14 mouse cellular contexts compared by ENCODE assay signal in the genomic region with DNA sequence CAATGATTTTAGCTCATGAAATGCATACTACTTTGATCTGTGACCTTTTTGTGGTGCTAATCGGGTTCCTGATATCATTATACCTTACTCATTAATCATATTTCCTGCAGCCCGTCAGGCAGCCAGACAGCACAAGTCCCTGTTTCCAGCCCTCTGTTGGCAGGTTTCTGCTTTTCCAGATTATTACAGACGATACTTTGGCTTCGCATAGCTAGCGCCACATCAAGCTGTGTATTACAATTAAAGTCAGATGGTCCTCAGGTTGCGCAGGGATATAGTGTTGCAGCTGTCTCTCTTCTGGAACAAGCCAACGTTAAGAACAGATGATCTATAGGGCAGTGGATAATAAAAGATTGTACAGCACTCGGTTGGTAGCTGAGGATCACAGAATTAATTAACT.
DNase-seq lines count a peak whose midpoint lies in the region; ATAC-seq lines count a peak whose summit lies in the region.
"Had no signal": no experiment of that assay in that cellular context is flagged by ENCODE, and none has a peak within 500 bp of the region (broad histone marks: within the 10 kb centered on the region; RNA-seq: fewer than 3 reads in every experiment).

No protein-coding gene starts in this region.

- no peak overlapping the region for H3K27ac ChIP-seq in forebrain, embryonic 14.5 days (ENCODE audit: low read depth, low read length)
- H3K27ac ChIP-seq in forebrain, embryonic 16.5 days (ENCODE audit: low read length), result no peak overlapping the region
- no peak overlapping the region for H3K27ac ChIP-seq in hindbrain, embryonic 16.5 days (ENCODE audit: low read depth, low read length)
- no peak overlapping the region for H3K27ac ChIP-seq in neural tube, embryonic 15.5 days (replicated peaks)
- H3K27ac ChIP-seq: forebrain, embryonic 10.5 days; liver, embryonic 13.5 days had no signal

- H3K4me2 ChIP-seq in forebrain, embryonic 14.5 days (ENCODE audit: low read length), result no peak overlapping the region
- H3K4me2 ChIP-seq in forebrain, embryonic 16.5 days (ENCODE audit: low read length), result no peak overlapping the region
- H3K4me2 ChIP-seq in hindbrain, embryonic 16.5 days (ENCODE audit: low read length), result no peak overlapping the region
- H3K4me2 ChIP-seq in neural tube, embryonic 15.5 days, result no peak overlapping the region
- H3K4me2 ChIP-seq: liver, embryonic 13.5 days had no signal

- no peak for ATAC-seq in forebrain, embryonic 14.5 days
- no peak for ATAC-seq in forebrain, embryonic 16.5 days
- peak; percentile 68 for ATAC-seq in hindbrain, embryonic 16.5 days
- peak; percentile 41; the same call in 1 of the 2 replicates for ATAC-seq in neural tube, embryonic 15.5 days (ENCODE audit: low FRiP score)
- ATAC-seq: Patski had no signal

- no peak overlapping the region for H3K4me3 ChIP-seq in forebrain, embryonic 14.5 days (ENCODE audit: low read depth, low read length)
- H3K4me3 ChIP-seq in forebrain, embryonic 16.5 days (replicated peaks; ENCODE audit: low read length), result no peak overlapping the region
- H3K4me3 ChIP-seq in hindbrain, embryonic 16.5 days (ENCODE audit: low read length), result no peak overlapping the region
- no peak overlapping the region for H3K4me3 ChIP-seq in neural tube, embryonic 15.5 days (replicated peaks)
- H3K4me3 ChIP-seq: forebrain, embryonic 10.5 days; liver, embryonic 13.5 days had no signal

- H3K27me3 ChIP-seq in forebrain, embryonic 14.5 days (replicated peaks; ENCODE audit: control insufficient read depth, insufficient read depth, low read length), result no peaks in the 10 kb centered on the region
- no peaks in the 10 kb centered on the region for H3K27me3 ChIP-seq in forebrain, embryonic 16.5 days (replicated peaks; ENCODE audit: control insufficient read depth, insufficient read depth, low read length)
- no peaks in the 10 kb centered on the region for H3K27me3 ChIP-seq in hindbrain, embryonic 16.5 days (replicated peaks; ENCODE audit: control insufficient read depth, insufficient read depth, low read length)
- no peaks in the 10 kb centered on the region for H3K27me3 ChIP-seq in neural tube, embryonic 15.5 days (replicated peaks)
- H3K27me3 ChIP-seq: liver, embryonic 13.5 days; Patski had no signal

- no peaks in the 10 kb centered on the region for H3K4me1 ChIP-seq in forebrain, embryonic 14.5 days (ENCODE audit: control insufficient read depth, insufficient read depth, low read length)
- H3K4me1 ChIP-seq in forebrain, embryonic 16.5 days (replicated peaks; ENCODE audit: control insufficient read depth, insufficient read depth, low read length), result no peaks in the 10 kb centered on the region
- H3K4me1 ChIP-seq in hindbrain, embryonic 16.5 days (ENCODE audit: control insufficient read depth, insufficient read depth, low read depth, low read length), result peaks cover 3% of the 10 kb centered on the region; the same call in 1 of the 2 replicates
- 0 out of 2 replicates have a peak, but pooled peaks cover 3% of the 10 kb centered on the region for H3K4me1 ChIP-seq in neural tube, embryonic 15.5 days
- H3K4me1 ChIP-seq: liver, embryonic 13.5 days had no signal

- H3K9me3 ChIP-seq in forebrain, embryonic 14.5 days (replicated peaks; ENCODE audit: control insufficient read depth, low read length), result no peaks in the 10 kb centered on the region
- no peaks in the 10 kb centered on the region for H3K9me3 ChIP-seq in forebrain, embryonic 16.5 days (ENCODE audit: control insufficient read depth, low read length)
- H3K9me3 ChIP-seq in hindbrain, embryonic 16.5 days (ENCODE audit: control insufficient read depth, low read length), result no peaks in the 10 kb centered on the region
- no peaks in the 10 kb centered on the region for H3K9me3 ChIP-seq in neural tube, embryonic 15.5 days (replicated peaks)
- H3K9me3 ChIP-seq: forebrain, embryonic 10.5 days; liver, embryonic 13.5 days had no signal

- 60% methylated on average over 8 of the region's 8 CpGs for WGBS in forebrain, embryonic 14.5 days
- 53% methylated on average over 8 of the region's 8 CpGs for WGBS in forebrain, embryonic 16.5 days
- 34% methylated on average over 8 of the region's 8 CpGs for WGBS in hindbrain, embryonic 16.5 days
- 28% methylated on average over 8 of the region's 8 CpGs for WGBS in neural tube, embryonic 15.5 days

- H3K9ac ChIP-seq in forebrain, embryonic 14.5 days (ENCODE audit: low read length), result no peak overlapping the region
- no peak overlapping the region for H3K9ac ChIP-seq in forebrain, embryonic 16.5 days (replicated peaks; ENCODE audit: low read depth, low read length)
- no peak overlapping the region for H3K9ac ChIP-seq in hindbrain, embryonic 16.5 days (ENCODE audit: low read depth, low read length)
- no peak overlapping the region for H3K9ac ChIP-seq in neural tube, embryonic 15.5 days (replicated peaks)
- H3K9ac ChIP-seq: liver, embryonic 13.5 days had no signal

- peak; percentile 40 for DNase-seq in forebrain, embryonic 14.5 days (ENCODE audit: low spot score)
- peak; percentile 13 for DNase-seq in retina, embryonic 14.5 days (ENCODE audit: low spot score)
- no peak for DNase-seq in retina, postnatal 1 day
- DNase-seq in heart, adult 18-20 months, result no peak
- no peak for DNase-seq in kidney, postnatal 10 days
- DNase-seq: cerebellum, adult 11-12 months; layer of hippocampus, adult 9-11 months; liver, embryonic 13.5 days; right cerebral cortex, postnatal 4 days had no signal

- H3K36me3 ChIP-seq in forebrain, embryonic 14.5 days (ENCODE audit: control insufficient read depth, insufficient read depth, low read length), result no peaks in the 10 kb centered on the region
- H3K36me3 ChIP-seq in forebrain, embryonic 16.5 days (ENCODE audit: control insufficient read depth, insufficient read depth), result no peaks in the 10 kb centered on the region
- no peaks in the 10 kb centered on the region for H3K36me3 ChIP-seq in hindbrain, embryonic 16.5 days (ENCODE audit: control insufficient read depth, insufficient read depth, low read length)
- H3K36me3 ChIP-seq in neural tube, embryonic 15.5 days, result no peaks in the 10 kb centered on the region
- H3K36me3 ChIP-seq: forebrain, embryonic 10.5 days; liver, embryonic 13.5 days had no signal

Comparison
In these comparisons a context has a peak if more than half of its experiments do, and no peak if none do; other contexts are left out.
1. DNase-seq: peak in forebrain, embryonic 14.5 days (single experiment) and retina, embryonic 14.5 days (single experiment); none in retina, postnatal 1 day (single experiment), heart, adult 18-20 months (0 of 2) and kidney, postnatal 10 days (single experiment).
2. ATAC-seq: peak in hindbrain, embryonic 16.5 days (single experiment) and neural tube, embryonic 15.5 days (single experiment); none in forebrain, embryonic 14.5 days (single experiment) and forebrain, embryonic 16.5 days (single experiment).